Mouse (Mus musculus) thymus, adult 2 months (tissue): ENCODE results near the gene Aig1.

ENCODE experiments used
- CTCF ChIP-seq: fragments of 200-500 bp; IDR thresholded peaks from 2 replicates; pipeline ENCODE4 v1.5.1; 2012; ENCODE audit warnings: mild to moderate bottlenecking, control low read depth, low read length, moderate library complexity, borderline replicate concordance; ENCODE audit not compliant: control insufficient read depth, poor library complexity, insufficient read depth; ENCODE audit errors: extremely low read depth
- POLR2A ChIP-seq: fragments of 200-500 bp; IDR thresholded peaks from 2 replicates; pipeline ENCODE4 v1.6.1; 2012; ENCODE audit warnings: mild to moderate bottlenecking, low read length, control low read depth, moderate library complexity; ENCODE audit not compliant: control insufficient read depth, poor library complexity, insufficient read depth; ENCODE audit errors: extremely low read depth

DNA sequence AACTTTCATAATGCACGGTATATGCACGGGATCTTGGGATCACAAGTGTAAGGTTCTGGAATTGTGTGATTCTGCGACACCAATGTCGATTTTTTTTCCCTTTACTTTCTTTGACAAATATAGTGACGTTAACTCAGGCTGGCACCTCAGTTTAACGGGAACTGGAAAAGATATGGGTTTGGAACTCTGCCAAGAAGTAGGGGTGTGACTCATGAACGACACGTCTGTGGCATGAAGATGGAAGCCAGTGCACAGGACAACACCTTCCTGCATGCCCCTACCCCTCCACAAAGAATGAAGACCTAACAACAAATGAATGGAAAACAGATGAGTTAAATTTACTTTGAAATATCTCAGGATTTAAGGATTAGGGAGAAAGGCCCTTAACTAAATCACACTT lies 76.0 kb downstream of the Aig1 start:
- TF ChIP-seq CTCF (no peak), POLR2A (no peak)
